Mouse (Mus musculus): Measurements from ENCODE around the gene Ccr7.

Ccr7 gene

DNA sequence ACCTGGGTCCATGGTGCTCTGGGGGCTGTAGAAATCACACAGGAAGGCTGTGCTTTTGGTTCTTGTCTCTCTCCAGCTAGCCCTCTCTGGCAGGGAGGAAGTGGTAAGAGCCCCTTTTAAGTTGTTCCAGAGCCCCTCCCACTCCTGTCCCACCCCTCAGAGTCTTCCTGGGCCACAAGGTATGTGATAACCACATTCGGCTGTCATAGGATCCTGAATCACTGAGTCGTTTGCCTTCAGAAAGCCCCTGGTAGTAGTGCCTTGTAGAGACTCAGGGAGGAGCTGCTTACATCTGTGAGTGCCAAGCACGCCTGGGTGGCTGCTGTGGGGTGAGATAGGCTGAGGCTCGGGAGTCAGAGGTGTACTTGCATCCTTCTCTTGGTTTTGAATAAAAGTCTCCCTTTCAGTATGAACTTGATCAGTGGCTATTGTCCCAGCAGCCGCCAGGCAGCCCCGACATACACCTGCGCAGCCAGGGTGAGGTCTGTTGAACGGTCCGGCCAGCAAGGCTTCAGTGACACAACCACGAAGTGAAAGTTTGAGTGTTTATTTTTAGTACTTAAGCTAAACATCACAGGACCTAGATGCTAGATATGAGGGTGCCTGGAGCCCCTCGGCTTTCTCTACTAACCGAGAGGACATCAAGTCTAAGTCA, at the start of gene Ccr7:
Gene Ccr7, minus strand, starts transcription at position 91 of the 655 bp plus-strand sequence.
- no peak for DNase-seq

GRCm38 (mm10) chr11:99189154-99189582, 34.3 kb upstream of the Ccr7 start:
- peak; percentile 51 for DNase-seq

DNA sequence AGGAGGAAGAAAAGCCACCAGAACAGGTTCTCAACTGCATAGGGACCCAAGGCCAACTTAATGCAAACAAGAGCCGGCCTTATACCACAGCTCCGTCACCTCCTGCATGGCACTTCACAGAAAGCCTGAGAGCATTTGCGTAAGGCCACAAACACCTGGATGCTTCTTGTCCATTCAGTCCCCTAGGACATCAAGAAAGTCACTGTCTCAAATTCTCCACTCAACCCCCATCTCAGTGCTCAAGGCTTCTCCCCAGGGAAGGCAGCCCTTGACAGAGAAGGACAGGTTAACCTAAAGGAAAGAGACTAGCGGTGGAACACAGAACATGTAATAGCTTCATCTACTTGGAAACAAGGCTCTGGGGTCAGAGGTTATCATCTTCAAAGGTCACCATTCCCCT, 32.5 kb upstream of the Ccr7 start:
- DNase-seq: no peak

- no peak for DNase-seq
These were observed 32.0 kb upstream of the Ccr7 start for GRCm38 (mm10) chr11:99186836-99187235.

GRCm38 (mm10) chr11:99182575-99182974, 27.7 kb upstream of the Ccr7 start:
- no peak for DNase-seq

GRCm38 (mm10) chr11:99180071-99180470, 25.2 kb upstream of the Ccr7 start:
- DNase-seq: no peak

DNA sequence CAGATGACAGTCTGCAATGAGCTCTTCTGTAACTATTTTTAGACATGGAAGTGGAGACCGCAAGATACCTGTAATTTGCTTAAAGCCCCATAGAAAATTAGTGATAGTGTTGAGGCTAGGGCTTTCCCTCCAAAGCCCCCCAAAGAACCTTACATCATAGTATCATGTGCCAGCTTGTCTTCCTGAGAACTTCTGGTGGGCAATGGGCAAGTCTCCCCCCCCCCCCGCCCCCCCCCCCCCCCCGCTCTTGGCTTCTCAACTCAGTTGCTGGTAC, 23.0 kb upstream of the Ccr7 start:
- DNase-seq: no peak

- no peak for DNase-seq
These were observed 22.4 kb upstream of the Ccr7 start for GRCm38 (mm10) chr11:99177054-99177924.

DNA sequence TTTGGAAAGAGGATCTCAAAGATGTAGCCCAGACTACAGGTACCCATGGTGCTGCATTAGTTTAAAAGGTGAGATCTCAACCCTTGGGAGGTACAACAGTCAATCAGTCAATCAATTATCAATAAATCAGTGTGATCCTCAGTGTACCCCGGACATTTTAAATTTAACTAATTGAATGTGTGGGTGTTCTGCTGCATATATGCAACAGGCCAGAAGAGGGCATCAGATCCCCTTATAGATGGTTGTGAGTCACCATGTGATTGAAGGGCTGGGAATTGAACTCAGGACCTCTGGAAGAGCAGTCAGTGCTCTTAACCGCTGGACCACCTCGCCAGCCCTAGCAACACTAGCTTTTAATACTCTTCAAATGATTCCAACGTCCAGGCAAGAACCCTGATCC, 17.1 kb upstream of the Ccr7 start:
- no peak for DNase-seq

GRCm38 (mm10) chr11:99171442-99171841, 16.6 kb upstream of the Ccr7 start:
- DNase-seq: no peak

DNA sequence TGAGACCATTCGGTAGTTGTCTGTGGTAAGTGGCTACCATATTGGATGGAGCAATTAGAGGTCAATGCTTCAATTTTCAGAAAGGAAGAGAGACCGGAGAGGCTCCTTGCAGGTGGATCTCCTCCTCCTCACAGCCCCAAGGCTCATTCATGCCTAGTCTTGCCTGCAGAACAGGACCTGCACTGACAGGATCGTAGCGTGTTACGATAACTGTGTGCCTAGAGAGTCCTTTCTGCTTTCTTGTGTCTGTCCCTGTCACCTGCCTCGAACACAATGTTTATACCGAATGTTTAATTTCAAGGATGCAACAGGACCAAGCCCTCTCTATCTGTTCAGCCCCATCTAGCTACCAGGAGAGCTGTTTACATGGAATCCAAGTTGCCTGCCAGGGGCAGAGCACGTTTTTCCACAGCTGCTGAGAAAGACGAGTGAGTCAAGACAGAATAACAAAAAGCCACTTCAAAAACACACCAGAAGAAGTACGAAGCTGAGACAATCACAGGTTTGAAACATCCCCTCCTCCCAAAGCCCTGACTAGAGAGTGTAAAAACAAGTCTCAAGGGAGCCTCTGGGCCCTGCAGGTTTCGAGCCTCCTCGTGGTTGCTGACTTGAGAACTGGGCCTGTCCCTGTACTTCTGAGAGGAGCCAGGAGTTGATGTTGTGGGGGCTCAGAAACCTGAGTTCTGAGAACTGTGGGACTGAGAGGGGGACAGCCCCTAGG, 15.8 kb upstream of the Ccr7 start:
- DNase-seq: no peak

DNA sequence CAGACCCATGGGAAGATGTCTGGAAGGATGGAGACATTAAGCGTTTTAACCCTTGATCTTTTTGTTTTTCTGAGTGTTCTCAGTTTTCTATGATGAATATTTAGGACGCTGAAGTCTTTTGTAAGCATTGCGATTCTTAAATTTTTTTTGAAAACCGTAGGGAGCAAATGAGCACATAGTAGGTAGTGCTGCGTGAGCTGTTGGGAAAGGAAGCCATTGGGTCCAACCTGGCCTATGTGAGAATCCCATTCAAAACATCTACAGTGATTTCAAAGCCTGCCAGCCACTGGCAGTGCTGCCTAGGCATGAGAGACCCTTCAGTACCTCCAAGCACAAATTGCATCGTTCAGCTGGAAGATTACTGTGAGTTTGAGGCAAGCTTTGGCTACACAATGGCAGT, 15.1 kb upstream of the Ccr7 start:
- no peak for DNase-seq

DNA sequence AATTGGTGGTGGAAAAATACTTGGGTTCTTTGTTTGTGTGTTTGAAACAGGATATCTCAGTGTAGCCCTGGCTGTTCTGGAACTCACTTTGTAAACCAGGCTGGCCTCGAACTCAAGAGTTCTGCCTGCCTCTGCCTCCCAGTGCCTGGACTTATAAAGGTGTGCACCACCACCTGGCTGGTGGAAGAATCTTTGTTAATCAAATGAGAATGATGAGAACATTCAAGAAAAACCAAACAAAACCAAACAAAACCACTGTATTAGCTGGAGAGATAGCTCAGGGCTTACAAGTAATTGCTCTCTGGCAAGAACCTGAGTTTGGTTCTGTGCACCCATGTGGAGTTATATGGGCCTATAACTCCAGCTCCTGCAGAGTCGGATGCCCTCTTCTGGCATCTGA, 14.6 kb upstream of the Ccr7 start:
- DNase-seq: no peak

- no peak for DNase-seq
These were observed 13.2 kb upstream of the Ccr7 start for GRCm38 (mm10) chr11:99168030-99168474.

- DNase-seq: no peak
These were observed 12.7 kb upstream of the Ccr7 start for GRCm38 (mm10) chr11:99167576-99167975.

GRCm38 (mm10) chr11:99166241-99166640, 11.4 kb upstream of the Ccr7 start:
- DNase-seq: no peak

DNA sequence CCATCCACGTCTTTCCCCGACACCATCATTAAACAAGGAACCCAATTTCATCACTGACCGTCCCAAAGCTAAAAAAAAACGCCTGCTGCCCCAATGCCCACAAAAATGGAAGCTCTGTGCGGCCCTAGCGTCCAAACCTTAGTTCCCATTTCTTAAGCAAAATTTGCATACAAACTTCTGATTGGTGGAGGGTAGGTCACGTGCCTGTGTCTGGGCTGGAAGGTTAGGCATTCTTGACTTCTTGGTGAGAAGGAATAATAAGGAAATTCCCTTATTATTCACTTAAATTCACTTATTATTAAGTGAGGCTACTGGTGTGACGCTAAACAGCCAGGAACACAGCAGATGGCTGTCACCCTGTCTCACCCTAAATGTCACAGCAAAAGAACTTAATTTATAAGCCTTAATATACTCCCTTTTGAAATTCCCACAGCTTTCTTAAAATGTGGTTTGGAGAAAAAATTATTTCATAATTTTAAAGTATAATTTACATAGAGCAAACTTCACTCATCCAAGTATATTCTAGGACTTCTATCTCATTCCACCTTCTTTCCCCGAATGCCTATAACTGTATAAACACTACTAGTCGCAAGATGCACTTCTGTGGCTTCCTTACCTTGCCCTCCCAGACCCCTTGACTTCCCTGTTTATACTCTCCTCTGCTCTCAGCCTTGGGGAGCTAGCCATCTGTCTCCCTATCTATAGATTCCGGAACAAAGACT, 10.3 kb upstream of the Ccr7 start:
- no peak for DNase-seq

- DNase-seq: no peak
These were observed 8.3 kb upstream of the Ccr7 start for GRCm38 (mm10) chr11:99162972-99163686.

DNA sequence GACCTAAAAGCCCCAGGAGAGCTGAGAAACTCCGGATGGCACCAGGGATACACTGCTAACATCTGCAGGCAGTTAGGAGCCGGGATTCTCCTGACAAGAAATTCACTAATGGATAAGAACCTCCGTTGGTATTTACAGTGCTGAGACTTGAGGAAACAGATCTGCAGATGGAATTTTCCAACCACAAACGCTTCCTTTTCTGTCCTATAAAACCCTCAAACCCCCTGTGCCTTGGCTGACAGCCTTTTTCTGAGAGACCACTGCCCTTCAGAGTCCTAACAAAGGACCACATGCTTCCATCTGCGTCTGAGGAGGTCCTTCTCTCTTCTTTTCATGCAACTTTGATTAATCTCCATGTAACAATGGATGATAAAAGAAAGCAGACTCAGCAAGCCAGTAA, 6.8 kb upstream of the Ccr7 start:
- no peak for DNase-seq

DNA sequence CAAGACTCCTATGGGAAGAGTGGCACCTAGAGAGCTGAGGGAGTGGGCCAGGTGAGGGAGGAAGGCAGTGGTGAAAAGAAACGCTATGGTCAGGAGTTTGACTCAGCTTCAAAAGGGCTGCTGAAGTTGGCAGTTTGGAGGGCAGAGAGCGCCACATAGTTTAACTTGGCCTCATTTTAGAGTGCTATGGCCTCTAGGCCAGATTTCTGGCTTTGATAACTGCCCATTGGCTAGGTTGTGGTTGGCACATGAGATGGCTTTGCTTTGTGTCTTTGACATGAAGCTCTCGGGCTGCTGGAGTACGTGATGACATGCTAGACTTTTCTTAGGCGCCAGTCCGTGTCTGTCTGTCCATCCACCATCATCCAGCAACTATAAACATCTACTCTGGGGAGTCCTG, 5.4 kb upstream of the Ccr7 start:
- DNase-seq: no peak

GRCm38 (mm10) chr11:99155817-99156216, 940 bp upstream of the Ccr7 start:
- DNase-seq: no peak
